Mouse (Mus musculus) kidney, adult 8-10 months (tissue): ENCODE measurements at regions not wholly inside any gene's neighbourhood (a gene's known extent, or its start where the extent isn't known, plus 50 kb on each side); places are given as distances from the start of the nearest gene placed in this dataset.

Source experiments
- DNase-seq, 2 experiments: peaks; one replicate each; pipeline ENCODE4 v3.0.0; 2022

DNA sequence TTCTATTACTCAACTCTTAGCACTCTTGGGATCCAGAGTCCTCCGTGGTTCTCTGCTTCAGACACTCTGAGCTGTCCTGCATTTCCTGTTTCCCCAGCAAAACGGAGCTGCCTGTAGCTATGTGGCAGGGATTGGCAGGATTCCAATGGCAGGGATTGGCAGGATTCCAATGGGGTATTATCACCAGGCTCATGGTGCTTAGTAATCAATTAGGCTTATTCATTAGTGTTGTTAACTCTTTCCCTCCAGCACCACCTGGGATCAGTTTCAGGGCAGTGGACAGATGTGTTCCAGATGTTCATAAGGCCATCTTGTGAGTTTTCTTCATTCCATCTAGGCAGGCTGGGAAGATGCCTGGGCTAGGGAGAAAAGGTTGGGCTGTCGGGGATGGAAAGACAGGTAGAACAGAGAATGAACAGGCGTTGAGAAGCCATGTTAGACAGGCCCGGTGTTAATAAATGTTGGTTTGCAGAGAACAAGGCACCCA lies 163.5 kb downstream of the Emp1 start:
- peak in 1 of 2 experiments; percentile 12 for DNase-seq

DNA sequence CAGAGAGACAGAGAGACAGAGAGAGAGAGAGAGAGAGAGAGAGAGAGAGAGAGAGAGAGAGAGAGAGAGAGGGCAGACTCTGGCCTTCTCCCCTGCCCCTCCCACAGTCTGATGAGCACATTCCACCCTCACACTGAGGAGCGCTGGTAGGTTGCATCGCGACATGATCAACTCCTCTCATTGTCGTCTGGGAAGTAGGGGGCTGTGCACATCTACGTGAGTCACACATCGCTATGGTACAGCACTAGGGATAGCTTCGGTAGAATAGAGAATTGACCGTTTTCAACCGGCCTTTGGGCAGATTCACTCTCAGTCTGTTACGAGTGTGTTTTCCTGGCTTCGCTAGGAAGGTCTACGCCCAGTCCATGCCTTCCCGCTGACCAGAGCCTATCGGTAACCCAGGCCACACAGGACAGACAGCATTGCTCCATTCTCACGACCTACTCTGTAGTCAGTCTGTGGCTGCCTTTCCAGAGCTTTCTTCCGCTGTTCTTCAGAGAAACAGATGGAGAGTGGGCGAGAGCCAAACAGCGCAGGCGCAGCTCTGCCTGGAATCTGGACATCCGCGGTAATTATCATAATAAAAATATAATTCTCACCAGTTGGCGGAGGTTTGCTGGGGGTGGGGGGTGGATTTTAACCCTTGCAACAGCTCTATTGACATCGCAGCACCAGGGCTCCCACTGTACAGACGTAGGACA lies 164.3 kb downstream of the Emp1 start:
- no peak for DNase-seq

DNA sequence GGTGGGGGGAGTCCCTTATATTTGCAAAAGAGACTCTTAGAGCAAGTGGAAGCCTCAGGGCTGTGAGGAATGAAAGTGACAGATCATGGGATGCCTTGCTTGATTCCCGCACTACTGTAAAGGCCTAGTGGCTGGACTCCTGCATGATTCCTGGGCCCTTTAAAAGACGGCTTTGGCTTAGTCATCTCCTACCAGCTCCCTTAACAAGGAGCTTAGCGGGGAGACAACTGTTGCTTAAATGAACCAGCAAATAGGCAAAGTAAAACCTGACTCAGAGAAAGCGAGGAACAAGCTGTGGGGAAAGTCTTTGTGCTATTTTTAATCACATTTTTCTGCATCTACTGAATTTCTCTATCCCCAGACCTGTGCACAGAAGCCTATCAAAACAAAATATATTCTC lies 165.5 kb downstream of the Emp1 start:
- no peak for DNase-seq

DNA sequence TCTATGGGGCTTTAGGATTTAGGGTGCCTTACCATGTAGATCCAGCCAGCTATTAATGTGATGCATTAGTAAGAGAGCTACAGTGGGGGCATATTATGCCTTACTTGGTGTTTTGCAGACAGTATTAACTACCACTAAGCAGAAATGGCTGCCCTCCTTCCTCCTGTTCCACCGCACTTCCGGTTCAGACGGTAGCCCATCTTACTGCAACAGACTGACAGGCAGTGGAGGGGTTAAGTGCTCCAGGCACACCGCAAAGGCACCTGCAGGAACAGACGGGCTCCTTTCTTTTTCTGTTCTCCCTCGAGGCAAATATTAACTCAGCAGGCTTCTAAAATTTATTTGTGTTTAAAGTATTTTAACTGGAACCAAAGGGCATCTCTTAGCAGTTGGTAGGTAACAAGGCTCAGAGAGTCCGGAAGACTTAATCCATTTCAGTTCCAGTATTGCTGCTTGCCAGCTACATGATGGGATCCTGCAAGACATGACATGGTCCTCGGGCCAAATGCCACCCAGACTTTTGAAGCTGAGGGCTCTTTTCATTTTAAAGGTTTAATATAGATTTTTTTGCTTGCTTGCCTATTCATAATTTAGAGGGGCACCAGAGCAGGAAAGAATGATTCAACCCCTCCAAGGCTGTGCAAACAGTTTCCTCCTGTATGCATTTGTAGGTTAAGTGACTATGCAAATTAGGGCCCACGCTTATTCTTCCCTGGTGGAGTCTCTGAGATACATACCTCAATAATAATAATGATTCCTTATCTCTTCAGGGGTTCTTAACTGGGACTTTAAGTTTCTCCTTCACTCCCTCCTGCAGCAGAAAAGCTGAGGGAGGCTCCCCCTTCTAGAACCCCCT lies 177.7 kb downstream of the Emp1 start:
- peak; percentile 11 to 40 for DNase-seq

DNA sequence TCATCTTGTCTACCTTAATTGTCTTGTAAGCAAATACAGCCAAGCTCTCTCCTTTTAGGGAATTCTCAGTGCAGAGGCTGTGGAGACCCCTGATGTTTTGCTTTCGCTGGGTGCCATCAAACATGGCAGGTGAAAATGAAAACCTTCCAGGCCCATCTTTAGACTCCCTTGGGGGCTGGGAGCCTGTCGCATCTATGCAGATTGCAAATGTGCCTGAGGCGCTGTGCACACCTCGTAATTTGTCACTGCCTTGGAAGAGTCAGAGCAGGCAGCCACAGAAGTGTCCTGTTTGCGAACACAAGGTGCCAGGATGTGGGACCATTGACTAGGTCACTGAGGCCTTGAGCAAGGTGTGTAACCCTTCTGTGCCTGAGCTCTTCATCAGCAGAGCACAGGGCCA lies 179.2 kb downstream of the Emp1 start:
- DNase-seq, result no peak

DNA sequence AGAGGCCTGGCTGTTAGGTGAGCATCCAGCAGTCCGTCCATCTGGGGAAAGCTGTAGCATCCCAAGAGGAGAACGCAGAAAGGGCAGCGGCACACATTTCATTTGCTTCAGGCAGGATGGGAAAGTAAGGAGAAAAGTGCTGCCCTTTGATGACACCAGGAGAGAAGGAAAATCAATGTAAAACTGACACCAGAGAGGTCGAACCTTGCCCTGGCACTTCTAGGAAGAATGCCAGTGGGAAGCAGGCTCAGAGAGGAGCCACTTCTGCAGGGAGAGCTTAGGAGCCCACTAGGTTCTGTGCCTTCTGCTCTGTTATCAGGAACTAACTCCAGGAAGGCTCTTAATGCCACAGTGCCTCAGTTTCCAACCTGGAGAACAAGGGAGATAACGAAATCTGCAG lies 180.0 kb downstream of the Emp1 start:
- peak; percentile 31 to 45 for DNase-seq

DNA sequence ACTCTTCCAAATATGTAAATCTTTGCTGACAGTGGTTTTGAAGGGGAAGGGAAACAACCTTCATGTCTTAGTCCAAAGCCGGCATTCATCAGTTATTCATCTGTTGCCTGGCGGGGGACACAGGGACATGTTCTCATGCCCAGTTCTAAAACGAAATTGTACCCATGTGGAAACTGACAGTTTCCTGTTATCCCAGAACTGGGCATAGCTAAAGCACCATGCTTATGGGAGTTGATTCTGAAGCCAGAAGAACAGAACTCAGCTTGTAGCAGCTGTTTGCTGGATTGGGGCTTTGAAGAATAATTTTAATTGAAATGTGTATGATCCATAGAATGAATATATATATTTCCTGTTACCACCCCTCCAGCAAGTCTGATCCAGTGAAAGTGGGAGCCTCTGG lies 181.0 kb downstream of the Emp1 start:
- no peak for DNase-seq

DNA sequence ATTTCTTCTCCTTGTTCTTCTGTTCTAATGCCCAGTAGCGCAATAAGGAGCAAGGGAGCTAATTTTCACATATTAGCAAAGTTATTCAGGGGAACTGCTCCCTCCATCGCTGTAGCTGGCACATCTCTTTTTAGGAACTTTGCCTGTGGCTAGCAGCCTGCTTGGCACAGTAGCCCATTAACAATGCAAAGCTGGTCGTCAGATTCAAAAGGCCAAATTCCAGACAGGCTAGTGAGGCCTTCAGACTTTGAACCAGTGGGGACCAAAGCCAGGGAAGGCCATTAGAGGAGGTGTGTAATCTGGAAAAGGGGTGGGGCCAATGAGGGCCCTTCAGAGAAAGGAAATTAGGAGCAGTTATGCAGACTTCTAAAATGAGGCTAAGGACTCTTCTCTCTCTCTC lies 181.5 kb downstream of the Emp1 start:
- DNase-seq, result peak; percentile 75 to 83

DNA sequence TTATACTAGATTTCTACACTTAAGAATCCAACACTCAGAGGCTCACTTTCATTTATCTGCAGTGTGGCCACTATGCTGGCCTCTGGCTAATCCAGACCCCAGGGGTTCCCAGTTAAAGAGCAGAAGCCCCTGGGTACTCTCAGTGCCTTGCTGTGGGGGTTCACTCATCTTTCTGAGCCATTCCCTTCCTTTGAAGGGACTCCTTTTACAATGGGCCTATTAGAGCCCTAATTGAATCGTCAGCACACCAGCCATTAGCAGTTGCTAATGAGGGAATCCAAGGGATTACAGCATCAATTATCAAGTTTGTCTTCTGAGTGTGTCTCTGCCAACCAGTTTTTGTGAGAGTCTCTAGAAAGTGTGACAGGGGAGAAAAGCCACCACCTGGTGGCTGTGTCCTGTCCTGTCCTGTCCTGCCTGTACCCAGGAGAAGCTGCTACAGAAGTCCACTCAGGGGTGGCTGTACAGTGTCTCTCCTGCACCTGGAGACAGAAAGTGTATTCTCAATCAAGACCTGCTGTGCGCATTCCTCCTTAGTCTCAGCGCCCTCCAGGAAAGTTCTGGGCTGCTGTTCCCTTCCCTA lies 188.1 kb downstream of the Emp1 start:
- no peak for DNase-seq

DNA sequence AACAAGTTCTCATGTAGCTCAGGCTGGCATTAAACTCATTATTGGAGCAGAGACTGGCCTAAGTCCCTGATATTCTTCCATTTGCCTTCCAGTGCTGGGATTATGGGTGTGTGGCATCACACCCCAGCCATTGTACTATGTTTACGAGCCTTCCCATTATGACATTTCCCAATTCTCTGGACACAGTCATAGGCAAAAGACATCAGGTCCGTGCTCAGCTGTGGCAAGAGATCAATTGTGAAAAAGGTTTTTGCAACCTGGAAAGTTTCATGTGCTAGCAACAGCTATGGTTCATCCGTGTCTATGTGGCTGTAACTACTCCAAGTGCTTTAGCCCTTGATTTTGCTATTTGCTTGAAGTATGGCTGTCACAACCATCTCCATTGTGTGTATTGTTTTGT lies 190.1 kb downstream of the Emp1 start:
- no peak for DNase-seq

DNA sequence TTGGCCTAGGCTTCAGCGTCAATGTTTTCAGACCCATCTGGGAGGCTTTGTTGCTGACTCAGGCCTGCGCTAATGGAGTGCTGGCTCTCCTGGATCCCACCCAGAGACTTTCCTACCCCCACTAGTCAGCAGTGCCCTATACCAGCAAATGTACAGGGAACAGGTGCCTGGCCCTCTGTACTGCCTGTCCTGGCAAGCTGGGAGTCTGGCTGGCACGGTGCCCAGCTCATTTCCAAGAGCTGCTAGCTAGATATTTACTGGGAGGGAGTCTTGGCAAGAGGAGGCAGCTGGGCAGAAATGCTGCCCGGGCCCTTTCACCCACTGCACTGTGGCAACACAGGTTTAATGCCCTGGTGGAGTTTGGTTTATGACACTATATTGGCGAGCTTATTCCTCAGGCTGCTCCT lies 197.2 kb downstream of the Emp1 start:
- peak; percentile 97 to 98 for DNase-seq

DNA sequence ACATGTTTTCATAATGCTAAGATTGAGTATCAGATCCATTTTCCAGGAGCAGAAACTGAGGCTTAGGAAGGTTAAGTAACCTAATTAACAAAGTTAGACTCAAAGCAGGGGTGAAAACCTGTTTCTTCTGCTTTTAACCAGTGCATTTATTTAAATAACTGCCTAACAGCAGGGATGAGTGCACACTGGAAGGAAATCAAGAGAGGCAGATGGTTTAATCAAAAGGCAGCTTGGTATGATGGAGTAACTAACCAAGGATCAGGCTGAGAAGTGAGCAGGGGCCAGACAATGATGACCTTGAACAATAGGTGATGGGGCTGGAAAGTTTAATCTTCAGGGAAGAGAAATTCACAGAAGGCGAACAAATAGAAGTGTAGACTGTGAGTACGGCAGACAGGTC lies 199.9 kb downstream of the Emp1 start:
- DNase-seq, result no peak

DNA sequence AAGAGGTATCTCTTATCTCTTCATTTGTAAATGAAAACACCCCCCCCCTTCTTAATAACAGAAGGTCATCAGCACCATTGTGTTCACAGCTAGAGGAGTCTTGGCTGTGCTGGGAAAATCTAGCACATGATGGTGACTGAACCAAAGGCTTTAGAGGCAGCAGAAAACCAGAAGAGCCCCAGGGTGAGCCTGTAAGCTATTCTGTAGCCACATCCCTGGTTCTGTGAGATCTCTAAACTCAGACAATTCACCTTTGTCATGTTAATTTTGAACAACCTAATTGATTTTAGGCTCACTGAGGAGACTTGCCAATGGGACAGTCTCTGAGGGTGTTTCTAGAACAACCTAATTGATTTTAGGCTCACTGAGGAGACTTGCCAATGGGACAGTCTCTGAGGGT lies 201.4 kb downstream of the Emp1 start:
- no peak for DNase-seq

DNA sequence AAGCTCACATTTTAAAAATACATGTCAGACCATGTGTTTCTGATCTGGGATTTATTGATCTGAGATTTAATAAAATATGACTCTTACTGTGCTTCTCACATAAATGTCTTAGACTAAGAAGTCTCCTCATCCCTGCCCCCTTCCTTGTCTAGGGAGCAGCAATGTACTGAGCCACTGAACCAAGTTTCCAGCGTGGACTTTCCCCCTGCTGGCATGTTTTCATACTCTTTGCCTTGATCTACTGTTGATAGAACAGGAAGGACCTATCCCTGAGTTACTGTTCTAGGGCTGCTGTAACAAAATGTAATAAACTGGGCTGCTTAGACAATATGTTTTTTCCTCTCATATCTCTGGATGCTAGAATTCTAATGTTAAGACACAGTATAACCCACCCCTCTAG lies 206.7 kb downstream of the Emp1 start:
- DNase-seq, result peak; percentile 64 to 70

DNA sequence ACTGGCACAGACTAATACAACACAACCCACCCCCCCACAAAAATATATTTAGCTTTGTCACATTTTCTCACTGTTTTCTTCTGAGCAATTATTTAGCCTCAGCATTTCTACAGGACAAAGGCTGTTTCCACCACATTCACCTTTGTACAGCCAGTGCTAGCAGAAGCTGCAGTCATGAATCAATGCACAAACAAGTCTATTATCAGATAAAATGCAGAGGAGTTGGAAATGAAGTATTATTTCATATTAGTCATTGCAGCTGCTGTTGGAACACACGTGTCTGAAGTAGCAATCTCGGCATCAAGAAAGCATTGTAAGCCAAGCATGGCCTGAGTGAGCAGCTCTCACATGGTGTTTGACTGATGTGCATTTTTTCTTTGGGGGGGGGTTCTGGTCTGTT lies 212.9 kb downstream of the Emp1 start:
- DNase-seq, result peak; percentile 19 to 52

DNA sequence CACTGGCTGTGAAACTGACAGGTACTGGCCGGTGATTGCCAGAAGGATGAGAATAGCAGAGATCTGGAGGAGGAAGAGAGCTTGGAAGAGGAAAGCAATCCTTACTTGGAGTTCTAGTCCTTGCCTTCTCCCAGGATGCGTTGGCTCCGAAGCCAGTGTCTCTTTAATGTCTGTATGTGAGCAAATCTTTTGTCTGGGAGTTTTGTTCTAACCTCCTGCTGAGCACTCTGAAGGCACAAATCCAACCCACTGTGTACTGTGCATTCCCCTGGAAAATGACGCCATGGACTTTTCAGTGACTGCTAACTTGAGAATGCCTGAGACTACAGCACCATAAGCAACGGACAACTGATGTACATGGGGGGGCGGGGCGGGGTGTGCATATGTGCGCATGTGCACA lies 216.4 kb downstream of the Emp1 start:
- no peak for DNase-seq

DNA sequence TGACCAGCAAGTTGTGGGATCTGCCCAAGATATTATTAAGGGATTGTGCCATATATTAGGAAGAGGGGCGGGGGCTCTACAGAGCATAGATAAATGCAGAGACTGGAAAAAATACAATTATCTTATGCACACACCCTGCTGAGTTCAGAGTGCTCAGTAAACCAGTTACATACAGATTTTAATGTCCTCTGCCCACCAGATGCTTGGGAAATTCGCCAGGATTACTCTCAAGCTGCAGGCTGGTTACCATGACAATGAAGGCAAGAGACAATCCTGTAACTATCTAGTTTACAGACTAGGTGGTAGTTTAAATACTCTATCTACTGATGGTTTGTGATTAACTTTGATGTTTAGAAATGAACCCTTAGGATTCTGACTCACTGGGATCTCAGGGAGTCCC lies 220.2 kb downstream of the Emp1 start:
- DNase-seq, result no peak

DNA sequence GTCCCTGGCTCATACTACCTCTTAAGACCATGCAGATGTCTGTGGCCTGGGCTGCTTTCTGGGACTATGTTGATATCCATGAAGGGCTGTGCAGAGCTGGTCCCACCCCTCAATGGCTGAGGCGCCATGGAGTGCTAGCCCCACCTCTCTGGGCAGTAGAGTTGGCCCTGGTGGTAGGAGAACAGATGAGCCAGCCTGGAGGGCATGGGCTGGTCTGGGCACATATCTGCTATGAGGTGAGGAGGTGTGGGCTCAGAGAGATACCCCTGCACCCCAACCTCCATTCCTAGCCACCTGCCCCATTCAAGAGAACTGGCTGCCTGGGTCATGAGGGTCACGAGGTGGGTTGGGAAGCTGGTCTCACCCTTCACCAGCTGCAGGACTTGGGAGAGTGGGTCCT lies 222.4 kb downstream of the Emp1 start:
- DNase-seq, result no peak

DNA sequence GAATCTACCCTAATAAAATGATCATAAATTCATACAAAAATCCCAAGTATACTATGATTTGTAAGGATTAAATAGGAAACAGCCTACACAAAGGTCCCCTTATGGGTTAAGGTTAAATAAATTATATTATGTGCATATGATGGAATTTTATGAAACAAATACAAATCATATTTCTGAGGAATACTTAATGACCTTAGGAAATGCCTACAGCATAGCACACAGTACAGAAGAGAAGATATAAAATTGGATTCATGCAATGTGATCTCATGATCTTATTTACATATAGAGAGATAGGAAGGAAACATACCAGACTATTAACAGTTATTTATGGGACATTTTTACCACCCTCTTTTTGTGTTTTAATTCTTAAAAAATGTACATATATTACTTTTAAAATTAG lies 227.7 kb downstream of the Emp1 start:
- no peak for DNase-seq

DNA sequence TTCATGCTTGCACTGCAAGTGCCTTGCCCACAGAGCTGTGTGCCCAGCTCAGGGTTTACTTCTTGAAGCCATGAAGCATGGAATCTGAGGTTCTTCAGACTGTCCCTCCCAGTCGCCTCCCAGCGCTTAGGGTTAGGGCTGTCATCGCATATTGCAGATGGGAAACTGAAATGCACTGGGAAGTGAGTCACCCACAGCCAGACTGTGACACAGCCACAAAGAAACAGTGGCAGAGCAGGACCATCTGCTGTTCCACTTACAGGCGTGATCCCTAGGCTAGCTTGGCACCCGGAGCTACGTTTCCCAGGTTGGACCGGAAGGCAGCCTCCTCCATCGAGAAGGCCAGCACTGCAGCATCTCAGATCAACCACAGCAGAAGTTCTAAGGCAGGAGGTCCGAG lies 228.7 kb downstream of the Emp1 start:
- DNase-seq, result no peak

DNA sequence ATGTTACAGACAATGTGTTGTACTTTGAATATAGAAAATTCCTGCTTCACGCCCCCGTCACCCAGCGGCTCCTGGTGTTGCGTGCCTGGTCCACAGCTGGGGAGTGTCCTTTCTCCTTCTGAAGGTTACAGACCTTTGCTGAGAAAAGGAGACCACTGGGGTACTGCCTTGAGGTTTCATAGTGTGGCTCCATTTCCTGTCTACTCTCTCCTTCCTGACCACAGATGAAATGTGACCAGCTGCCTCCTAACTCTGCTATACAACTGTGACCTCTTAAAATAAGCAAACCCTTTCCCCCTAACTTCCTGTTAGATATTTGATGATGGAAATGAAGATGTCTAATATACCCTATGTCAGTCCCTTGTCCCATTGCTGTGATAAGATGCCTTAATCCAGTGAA lies 234.0 kb downstream of the Emp1 start:
- DNase-seq, result no peak

DNA sequence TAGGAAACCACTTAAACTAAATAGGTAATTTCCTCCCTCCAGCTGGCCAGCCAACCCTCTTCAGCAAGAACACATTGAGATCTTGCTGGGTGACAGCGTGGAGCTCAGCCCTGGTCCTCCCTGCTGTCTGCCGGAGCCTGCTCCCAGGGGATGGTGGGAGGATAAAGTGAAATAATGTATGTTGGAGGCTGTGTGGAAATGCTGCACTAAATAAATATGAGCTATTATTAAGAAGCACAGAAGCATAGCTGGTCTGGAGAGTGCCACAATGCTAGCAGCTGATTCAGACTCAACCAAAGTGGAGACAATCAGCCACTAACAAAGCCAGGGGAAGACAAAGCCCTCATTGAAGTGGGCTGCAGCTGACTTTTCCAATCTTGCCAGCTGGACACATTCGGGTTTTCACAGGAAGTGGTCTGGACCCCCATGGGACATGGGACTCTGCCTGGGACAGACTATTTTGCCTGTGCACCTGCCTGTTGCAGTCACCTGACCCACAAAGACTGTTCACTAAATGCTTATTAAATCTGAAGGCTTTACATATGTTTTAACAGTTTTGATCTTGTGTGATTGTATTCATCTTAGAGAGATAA lies 248.3 kb downstream of the Emp1 start:
- DNase-seq, result no peak

DNA sequence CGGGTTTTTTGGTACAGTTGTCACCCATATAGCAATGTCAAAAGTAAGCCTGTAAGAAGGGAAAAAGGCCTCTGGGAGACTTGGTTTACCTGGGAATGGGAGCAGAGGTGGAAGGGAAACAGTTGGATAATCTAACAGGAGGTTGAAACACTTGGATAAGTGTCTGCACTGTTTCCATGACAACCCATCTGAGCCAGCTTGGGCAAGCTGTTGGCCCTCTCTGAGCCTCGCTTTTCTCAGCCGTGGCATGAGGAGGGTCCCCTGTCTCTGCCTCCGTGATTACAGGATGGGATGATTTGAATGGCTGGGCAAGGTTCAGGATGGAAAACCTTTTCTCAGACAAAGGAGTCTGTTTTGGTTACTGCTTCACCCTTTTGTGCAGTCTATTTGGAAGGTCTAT lies 265.6 kb downstream of the Emp1 start:
- DNase-seq, result no peak

DNA sequence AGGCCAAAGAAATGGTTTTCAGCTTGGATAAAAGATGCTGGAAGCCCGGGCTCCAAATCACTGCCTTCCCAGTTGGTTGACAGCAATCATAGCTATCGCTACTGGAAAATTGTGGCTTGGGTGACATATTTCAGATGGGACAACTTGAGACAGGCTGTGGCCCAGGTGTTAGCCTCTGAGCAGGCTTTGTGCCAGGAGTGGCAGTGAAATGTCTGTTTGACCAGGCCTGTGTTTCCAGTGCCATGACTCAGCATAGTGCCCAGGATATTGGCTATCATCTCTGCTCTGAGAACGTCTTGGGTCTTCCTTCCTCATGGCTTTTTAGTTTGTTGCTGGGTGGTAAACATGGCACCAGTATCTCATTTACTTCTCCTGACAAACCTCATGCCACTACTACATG lies 266.9 kb downstream of the Emp1 start:
- no peak for DNase-seq
